Mouse (Mus musculus): ENCODE data around the gene Hspb11.
A peak's percentile ranks its signal among the peaks of the same experiment; 100 is the strongest.

Hspb11 gene

DNA sequence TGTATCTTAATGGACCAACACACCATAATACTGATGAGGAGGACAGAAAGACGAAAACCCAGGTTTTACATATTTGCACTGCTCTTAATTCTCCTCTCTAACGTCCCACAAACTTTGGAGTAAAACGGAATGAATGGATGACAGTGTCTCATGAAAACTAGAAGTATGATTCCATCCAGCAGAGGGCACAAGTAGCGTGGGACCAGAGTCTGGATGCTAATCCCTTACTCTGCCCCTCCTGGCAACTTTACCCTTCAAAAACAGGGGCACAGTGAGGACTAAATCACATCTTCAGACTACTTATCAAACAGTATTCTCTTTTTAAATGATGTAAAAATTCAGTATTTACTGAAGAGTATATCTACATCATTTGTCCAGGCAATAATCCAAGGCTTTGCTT is 2.9 kb upstream of the Hspb11 start:
- DNase-seq (ENCODE audit: low spot score): peak; percentile 34

DNA sequence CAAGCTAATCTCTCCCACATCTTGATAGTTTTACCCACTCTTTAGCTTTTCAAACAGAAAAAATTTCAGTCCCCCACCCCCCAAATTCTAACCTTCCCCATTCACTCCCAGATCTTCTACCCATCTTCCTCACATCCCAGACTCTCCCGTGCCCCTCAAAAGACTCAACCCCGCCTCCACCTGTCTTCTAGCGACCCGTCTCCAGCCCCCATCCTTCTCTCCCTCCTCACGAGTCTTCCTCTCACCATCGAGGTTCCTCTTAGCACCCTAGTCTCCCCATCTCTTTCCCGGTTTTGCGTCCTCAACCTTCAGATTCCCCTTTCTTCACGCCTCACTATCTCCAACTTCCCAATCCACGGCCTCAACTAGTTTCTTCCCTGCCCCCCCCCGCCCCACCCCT is 871 bp upstream of the Hspb11 start:
- DNase-seq (ENCODE audit: low spot score): no peak

DNA sequence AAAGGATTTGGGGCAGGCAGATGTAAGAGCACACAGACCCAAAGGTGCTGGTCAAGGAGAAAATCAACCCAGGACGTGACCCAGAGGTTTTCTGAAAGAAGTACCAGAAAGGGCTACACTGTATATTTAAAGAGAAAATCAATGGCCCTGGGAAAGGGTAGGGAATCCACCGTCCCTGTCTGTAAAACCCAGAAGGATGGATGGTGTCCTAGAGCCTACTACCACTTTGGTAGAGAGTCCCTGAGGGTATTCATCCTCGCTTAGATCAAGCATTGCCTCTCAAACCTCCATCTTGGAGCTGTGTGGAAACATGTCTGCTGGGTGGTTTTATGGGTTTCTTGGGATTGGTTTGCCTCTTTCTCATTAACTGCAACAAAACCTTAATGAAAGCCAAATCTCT is 1.0 kb downstream of the Hspb11 start:
- no peak for DNase-seq (ENCODE audit: low spot score)

DNA sequence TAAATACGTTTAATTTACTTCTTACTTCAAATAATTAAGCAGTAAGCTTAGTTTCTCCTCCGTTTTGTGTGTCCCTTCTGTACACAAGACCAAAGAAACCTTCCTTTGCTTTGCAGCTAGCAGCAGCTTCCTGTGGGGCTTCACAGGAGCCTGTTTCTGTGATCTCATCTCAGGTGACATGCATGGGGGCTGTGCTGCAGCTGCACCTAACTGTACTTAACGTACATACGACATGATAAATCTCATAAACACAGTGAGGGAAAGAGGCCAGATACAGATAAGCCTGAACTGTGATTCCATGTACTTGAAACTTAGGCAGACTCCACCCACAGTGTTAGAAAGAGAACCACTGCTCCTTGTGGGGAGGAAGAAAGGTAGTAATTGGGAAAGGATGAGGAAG is 6.6 kb downstream of the Hspb11 start:
- no peak for DNase-seq (ENCODE audit: low spot score)

DNA sequence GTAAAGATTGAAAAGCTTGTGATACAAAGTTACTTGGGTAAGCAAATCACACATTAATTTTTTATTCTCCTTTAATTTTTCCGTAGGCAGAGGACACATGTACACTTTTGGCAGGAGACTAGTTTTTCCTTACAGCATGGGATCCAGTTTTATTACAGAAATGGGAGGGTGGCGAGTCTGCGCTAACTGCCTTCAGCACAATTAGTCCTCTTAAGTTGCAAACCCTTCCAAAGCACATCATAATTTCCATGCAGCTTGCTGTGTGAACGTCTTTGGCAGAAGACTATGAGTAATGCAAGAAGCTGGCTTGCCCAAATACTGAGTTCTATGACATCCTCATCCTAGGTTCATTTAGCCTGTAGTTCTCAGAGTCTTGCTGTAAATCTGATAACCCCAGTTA is 20.3 kb downstream of the Hspb11 start:
- DNase-seq (ENCODE audit: low spot score): no peak

DNA sequence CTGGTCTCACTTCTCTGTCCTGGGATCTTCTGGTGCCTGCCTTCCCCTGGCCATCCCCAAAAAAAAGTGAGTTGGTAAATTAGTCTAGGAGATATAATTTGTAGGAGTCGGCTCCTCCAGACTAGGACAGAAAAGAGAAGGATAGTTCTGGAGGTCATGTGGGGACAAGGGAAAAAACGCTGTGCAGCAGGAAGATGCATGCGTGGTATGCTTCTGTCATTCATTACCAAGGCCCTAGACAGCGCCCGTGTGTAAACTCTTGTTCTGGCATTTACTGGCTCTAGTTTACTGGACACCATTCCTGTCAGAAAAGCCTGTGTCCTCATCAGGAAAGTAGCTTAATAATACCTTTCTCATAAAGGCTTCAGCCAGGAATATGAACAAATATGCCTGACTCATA is 21.1 kb downstream of the Hspb11 start:
- no peak for DNase-seq (ENCODE audit: low spot score)

DNA sequence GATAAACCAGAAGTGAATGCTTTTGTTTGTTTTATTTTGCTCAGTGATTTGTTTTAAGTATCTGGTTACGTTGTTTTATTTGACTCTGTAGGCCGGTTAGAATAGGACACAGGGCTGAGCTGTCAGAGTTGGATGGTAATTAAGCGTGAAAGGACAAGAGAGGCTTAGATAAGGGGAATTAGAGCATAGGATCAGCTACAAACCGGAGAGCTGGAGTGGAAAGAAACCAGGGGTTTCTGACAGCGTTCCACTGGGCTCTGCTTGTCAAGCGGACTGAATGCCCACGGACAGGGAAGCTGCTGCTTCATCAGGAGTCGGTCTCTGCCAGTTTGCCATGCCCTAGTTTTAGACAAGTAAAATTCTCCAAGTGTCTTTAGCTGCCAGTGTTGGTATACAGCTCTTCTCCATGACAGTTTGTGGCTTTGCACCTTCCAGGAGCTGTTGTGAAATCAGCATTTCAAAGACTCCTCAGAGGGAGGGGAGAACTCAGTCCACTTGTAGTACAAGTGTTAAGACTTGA is 24.9 kb downstream of the Hspb11 start:
- DNase-seq (ENCODE audit: low spot score): peak; percentile 7

DNA sequence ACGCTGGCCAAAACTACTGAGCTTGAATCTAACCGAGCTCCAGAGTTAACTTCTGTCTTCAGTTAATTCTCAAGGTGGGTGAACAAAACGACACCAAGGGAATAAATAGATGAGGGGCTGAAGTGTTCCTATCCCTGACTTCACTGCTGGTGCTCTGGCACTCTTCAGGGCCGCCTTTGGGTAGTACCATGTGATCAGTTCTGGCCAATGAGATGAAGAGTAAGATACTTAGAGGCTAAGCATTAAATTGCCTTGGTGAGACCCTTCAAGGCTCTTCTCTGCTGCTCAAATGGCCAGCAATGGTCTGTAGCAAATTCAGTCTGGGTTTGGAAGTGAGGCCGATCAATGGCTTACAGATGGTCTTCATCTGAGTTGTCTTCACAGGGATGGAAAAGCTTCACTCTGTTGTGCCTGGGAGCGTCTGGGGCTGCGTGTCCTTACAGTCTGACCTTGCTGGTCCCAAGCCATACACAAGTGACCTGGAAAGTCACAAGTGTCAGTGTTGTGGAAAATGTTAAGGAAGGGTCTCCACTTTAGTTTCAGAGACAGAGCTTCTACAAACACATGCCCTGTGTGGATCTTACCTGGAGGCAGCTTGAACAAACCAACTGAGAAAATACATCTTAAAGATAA is 27.6 kb downstream of the Hspb11 start:
- DNase-seq (ENCODE audit: low spot score): no peak

DNA sequence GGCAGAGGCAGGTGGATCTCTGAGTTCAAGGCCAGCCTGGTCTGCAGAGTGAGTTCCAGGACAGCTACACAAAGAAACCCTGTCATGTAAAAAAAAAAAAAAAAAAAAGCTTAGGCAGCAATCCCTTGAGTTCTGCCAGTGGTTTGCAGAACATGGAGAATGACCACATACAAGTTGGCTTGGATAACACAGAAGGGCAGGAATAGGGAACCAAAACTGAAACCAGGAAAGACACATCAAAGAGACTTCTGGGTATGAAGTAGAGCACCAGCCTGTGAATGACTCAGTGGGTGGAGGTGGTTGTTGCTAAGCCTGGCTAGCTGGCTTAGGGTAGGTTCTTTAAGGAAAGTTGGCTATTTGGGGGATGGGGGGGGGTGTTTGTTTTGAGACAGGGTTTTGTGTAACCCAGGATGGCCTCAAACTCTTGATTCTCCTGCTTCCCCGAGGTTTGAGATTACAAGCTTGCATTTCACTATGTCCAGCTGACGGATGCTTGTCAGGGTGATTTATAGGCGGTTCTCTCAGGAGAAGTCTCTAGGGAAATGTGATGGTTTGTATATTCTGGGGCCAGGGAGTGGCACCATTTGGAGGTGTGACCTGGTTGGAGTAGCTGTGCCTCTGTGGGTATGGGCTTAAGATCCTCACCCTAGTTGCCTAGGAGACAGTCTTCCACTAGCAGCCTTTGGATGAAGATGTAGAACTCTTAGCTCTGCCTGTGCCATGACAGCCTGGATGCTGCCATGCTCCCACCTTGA is 32.2 kb downstream of the Hspb11 start:
- no peak for DNase-seq (ENCODE audit: low spot score)

DNA sequence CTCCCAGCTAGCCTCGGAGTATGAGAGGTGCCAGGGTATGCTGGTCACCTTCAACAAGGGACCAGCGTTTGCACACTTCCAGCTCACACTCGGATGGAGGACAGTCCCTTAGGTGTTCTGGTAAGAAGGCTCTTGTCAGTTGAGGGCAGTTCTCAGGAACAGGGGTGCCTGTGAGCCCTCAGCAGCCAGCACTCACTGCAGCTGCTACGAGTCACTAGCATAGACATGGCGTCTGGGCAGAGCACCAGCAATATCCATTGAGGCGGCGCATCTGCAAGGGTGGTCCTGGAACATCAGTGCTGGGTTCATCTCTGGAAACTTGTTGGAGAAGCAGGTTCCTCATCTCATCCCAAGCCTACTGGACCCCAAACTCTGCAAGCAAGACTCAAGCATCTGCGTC is 33.0 kb downstream of the Hspb11 start:
- DNase-seq (ENCODE audit: low spot score): no peak

DNA sequence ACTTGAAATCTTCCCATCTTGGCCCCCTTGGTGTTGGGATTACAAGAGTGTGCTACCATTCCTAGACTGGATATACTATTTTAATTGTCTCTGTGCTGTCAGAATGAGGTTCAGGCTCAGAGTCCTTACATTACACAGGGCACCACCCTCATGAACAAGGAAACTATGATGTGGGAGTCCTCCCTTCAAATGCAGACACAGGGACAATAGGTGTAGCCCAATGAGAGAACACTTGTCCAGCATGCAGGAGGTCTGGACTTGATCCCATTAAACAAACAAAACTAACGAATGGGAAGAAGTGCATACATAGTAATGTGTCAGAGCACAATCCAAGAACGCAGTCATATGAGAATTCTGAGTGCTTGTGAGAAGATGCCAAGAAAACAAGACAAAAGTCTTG is 34.1 kb downstream of the Hspb11 start:
- no peak for DNase-seq (ENCODE audit: low spot score)

DNA sequence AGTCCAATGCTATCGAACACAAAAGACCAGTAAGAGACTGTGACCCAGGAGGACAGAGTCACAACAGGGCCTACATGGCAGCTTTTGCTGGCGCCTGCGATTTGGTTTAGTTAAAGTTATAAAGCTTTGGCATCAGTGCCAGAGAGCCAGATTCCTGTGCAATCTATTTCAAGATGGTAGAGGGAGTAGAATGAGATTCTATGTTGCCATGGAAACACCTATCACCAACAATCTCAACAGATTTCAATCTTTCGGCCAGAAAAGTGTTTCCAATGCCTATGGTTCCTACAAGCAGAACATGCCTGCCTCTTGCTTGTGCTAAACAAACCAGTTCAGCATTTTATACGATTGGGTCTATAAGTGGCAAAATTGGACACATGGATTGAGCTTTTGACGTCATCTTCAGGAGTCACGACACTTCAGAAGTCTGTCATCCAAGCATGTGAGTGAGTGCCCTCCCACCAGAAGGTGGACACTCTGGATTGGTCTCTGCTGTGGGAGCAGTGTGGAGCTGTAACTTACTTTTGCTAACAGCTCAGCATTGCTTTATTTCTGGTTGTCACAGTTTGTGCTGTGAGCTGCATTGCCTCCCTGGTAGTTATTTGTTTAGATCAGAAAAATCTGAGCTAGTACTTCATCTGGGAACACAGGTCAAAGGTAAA is 38.3 kb downstream of the Hspb11 start:
- DNase-seq (ENCODE audit: low spot score): no peak

DNA sequence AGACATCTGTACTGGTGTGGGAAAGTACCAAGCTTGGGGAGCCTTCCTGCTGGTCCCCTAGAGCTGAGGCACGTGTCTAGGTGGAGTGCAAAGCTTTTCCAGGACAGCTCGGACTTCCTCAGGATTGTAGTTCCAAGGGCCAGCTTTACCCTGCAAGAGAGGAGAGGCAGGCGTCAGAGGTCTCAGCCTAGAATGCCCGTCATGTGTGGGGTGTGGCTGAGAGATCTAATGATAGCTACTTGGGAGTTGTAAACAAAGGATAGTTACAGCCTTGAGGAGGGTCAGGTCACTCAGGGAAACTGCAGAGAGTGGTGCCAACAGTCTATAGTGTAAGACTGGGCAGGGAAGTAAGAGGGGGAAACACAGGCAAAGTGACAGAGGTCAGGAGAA is 38.9 kb downstream of the Hspb11 start:
- DNase-seq (ENCODE audit: low spot score): no peak

DNA sequence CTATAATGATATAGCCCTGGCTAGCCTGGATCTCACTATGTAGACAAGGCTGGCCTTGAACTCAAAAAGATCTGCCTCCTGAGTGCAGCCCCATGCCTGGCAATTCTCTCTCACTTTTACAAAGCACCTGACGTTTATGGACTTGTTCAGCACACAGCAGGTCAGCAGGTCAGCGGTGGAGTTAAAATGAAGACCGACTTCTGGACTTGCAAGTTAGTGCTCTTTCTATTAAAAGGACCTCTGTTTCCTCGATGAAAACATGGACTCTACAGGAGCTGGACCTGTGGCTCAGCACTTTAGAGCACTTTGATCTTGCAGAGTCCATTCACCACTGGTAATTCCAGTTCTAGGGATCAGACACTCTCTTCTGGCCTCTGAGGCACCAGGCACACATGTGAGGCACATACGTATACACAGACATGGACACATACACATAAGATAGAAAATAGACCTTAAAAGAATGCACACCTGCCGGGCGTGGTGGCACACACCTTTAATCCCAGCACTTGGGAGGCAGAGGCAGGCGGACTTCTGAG is 44.7 kb downstream of the Hspb11 start:
- DNase-seq (ENCODE audit: low spot score): no peak

DNA sequence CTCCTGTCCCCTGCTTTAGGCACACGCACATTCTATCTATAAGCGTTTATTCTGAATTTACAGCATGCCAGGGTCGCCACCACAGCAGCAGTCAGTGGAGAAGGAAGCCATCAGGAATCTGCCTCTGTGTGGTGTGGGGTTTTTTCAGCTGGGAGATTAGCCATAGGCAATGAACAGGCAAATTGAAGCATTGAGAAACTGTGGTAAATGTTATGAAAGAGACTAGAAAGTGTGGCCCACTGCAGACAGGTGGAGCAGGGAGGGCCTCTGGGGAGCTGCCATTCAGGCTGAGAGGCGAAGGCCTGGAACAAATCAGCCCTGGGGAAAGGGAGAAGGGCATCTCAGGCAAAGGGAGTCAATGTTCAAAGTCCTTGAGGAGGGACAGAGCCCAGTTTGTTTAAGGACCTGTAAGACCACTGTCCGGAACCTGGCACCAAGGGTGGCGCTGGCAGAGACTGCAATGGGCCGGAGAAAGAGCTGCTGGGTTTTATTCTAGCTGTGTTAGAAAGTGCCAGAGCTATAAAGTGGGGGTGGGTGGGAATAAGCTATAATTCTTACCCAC is 46.5 kb downstream of the Hspb11 start:
- DNase-seq (ENCODE audit: low spot score): no peak

DNA sequence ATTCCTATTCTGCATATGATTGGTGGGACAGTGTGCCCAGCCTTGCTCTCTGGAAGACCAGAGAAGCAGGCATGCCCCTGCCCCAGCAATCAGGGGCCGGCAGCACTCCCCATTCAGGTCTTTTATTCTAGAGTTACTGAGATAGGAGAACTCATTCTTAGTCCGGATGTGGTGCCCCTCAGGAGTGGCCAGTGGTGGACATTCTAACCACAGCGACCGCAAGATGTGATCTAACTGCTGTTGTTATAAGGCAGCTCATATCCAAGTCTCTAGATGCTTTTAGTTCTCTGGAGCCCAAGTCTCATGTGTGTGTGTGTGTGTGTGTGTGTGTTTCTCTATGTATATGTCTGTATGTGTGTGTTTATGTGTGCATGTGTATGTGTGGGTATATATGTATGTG is 47.0 kb downstream of the Hspb11 start:
- no peak for DNase-seq (ENCODE audit: low spot score)

DNA sequence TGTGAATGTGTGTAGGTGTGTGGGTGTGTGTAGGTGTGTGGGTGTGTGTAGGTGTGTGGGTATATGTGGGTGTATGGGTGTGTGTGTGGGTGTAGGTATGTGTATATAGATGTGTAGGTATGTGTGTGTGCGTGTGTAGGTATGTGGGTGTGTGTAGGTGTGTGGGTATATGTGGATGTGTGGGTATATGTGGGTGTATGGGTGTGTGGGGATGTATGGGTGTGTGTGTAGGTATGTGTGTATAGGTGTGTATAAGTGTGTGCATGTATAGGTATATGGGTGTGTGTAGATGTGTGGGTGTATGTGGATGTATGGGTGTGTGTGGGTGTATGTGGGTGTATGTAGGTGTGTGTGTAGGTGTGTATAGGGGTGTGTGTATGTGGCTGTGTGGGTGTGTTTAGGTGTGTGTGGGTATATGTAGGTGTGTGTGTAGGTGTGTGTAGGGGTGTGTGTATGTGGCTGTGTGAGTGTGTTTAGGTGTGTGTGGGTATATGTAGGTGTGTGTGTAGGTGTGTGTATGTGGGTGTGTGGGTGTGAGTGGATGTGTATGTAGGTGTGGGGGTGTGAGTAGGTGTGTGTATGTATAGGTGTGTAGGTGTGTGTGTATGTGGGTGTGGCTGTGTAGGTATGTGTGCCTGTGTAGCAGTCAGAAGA is 47.6 kb downstream of the Hspb11 start:
- DNase-seq (ENCODE audit: low spot score): no peak

DNA sequence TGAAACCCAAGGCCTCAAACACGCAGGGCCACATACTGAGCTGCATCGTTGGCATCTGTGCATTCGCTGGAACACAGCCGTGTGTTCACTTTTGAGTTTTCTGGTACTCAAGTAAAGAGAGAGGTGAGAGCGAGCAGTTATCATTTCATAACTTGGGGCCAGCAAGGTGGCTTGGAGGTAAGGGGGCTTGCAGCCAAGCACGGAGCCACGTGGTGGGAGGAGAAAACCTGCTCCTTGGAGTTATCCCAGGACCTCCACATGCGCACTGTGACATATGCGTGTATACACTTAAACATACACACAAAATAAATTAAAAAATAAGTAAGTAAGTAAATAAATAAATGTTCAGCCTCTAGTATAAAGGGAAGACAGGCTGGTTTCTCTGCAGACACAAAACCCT is 48.8 kb downstream of the Hspb11 start:
- no peak for DNase-seq (ENCODE audit: low spot score)

DNA sequence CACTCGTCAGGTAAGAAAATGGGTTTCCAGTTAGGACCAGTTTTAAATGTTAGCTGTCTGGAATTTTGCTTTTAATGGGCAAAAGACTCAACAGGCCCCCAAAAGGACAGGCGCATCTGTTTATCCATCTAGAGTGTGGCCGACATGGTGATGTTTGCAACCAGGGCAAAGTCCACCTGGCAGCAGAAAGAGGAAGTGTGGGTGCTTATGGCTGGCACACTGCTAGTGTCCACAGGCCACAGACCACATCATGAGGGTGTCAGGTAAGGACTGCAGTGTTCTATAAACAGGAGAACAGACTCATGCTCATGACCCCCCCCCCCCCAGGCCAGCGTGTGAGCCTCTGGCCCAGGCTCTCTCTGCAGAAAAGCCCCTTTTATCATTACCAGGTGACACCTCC is 49.4 kb downstream of the Hspb11 start:
- DNase-seq (ENCODE audit: low spot score): no peak

DNA sequence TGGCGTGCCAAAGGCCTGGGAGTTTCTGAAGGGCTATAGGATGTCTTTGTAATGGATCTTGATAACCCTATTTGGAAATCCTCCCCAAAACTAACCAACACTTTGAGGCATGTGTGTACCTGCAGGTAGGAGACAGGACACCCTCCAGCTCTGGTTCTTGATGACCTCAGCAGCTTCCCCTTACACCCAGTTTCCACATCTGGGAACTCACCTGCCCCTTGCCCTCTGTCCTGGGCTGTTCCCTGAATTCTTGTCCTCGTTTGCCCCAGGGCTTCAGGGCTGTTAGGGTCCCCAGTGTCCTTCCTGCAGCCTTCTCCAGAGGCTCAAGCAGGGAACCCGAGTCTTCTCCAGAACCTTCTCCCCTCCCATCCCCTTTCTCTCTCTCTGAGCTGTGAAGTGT is 50.1 kb downstream of the Hspb11 start:
- DNase-seq (ENCODE audit: low spot score): no peak

DNA sequence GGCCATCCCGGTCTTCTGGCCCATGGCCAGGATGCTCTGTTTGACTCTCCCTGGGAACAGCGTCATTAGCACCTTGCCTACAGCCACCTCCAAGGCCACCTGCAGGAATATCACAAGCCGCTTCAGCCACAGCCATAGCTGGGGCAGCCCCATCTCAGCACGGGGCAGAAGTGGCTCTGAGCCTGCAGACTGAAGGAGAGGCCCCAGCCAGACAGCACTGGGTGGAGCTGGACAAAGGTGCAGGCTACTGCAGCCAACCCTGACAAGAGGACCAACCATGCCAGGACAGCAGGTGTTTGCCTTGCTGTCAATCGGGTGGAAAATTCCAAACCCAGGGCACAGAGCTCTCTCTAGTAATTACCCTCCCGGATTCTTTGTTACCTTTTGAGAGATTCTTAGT is 53.6 kb downstream of the Hspb11 start, which contains the start of gene Dio1:
Gene Dio1, minus strand, starts transcription at position 204 of the 400 bp plus-strand sequence.
- no peak for DNase-seq (ENCODE audit: low spot score)
